Mouse (Mus musculus) cortical plate, adult 2 months (tissue): Measurements from ENCODE around the gene Spaca6.

Experiments
- CTCF ChIP-seq: fragments of 200-500 bp; IDR thresholded peaks from 2 replicates; pipeline ENCODE4 v1.5.1; 2011; ENCODE audit warnings: mild to moderate bottlenecking, control low read depth, low read length; ENCODE audit not compliant: insufficient read depth; ENCODE audit errors: extremely low read depth
- POLR2A ChIP-seq: fragments of 200-500 bp; IDR thresholded peaks from 2 replicates; pipeline ENCODE4 v1.6.1; 2011; ENCODE audit warnings: mild to moderate bottlenecking, low read length, control low read depth; ENCODE audit not compliant: insufficient read depth; ENCODE audit errors: extremely low read depth

DNA sequence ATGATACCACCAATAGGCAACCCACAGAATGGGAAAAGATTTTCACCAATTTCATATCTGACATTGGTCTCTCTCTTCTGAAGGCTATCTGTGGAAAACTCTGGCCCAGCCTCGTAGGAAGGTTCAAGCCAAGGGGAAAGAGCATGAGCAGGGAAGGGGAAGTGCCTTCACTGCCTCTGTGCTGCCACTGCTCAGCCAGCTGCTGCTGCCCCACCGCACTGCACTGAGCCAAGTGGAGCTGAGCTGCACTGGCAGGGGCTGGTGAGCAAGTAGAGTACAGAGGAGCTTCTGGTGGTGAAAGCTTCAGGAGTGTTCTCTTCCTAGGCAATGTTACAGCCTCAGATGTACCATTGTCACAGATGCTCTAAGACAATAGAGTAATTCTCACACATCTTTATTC is 31.4 kb upstream of the Spaca6 start:
- no peak for TF ChIP-seq POLR2A
- TF ChIP-seq CTCF = no peak
